Mouse (Mus musculus) gonadal fat pad, adult 2 months (tissue): ENCODE data around the gene Casc1. TPM values are rescaled to one million over a fixed set of nuclear protein-coding genes. Genes with fewer than 3 reads are reported as not detected.

Experiments used
- DNase-seq: peaks from one replicate; pipeline ENCODE4 v3.0.0-alpha.2; 2012; ENCODE audit warnings: low read depth
- polyA plus RNA-seq: library from polyadenylated mRNA; depleted of rRNA; stranded (reverse); fragments of >200 nt; gene quantifications from 2 replicates; pipeline ENCODE4 v1.2.3, GENCODE M21; 2012; rRNA removed

Gene Casc1
- 2.4 and 2.6 TPM in 2 replicates for polyA plus RNA-seq

GRCm38 (mm10) chr6:145210816-145211338 lies at the start of gene Casc1, which contains the start of gene Etfrf1:
Gene Casc1 (minus strand): TSS chr6:145211005.
Gene Etfrf1 (plus strand): TSS chr6:145211134.
- peak; percentile 90 for DNase-seq

GRCm38 (mm10) chr6:145256701-145257073 lies 45.9 kb upstream of the Casc1 start:
- DNase-seq, result no peak

GRCm38 (mm10) chr6:145255952-145256700 lies 45.3 kb upstream of the Casc1 start:
- DNase-seq, result no peak

GRCm38 (mm10) chr6:145250820-145251219 lies 40.0 kb upstream of the Casc1 start:
- no peak for DNase-seq

- no peak for DNase-seq
Observed at GRCm38 (mm10) chr6:145250185-145250791, 39.5 kb upstream of the Casc1 start, which contains the start of gene Kras. Gene Kras (minus strand): TSS chr6:145250239.

- no peak for DNase-seq
Observed at GRCm38 (mm10) chr6:145249291-145250184, 38.7 kb upstream of the Casc1 start.

GRCm38 (mm10) chr6:145247886-145248285 lies 37.1 kb upstream of the Casc1 start:
- no peak for DNase-seq

GRCm38 (mm10) chr6:145246841-145247240 lies 36.0 kb upstream of the Casc1 start:
- DNase-seq, result no peak

- DNase-seq, result no peak
Observed at GRCm38 (mm10) chr6:145242521-145242920, 31.7 kb upstream of the Casc1 start.

GRCm38 (mm10) chr6:145240285-145240684 lies 29.5 kb upstream of the Casc1 start:
- DNase-seq, result no peak

- no peak for DNase-seq
Observed at GRCm38 (mm10) chr6:145237148-145237547, 26.3 kb upstream of the Casc1 start.

- no peak for DNase-seq
Observed at GRCm38 (mm10) chr6:145235367-145235766, 24.6 kb upstream of the Casc1 start.

GRCm38 (mm10) chr6:145234391-145234790 lies 23.6 kb upstream of the Casc1 start:
- no peak for DNase-seq

- DNase-seq, result no peak
Observed at GRCm38 (mm10) chr6:145226296-145226695, 15.5 kb upstream of the Casc1 start.

GRCm38 (mm10) chr6:145224246-145224645 lies 13.4 kb upstream of the Casc1 start:
- no peak for DNase-seq

- no peak for DNase-seq
Observed at GRCm38 (mm10) chr6:145215826-145216225, 5.0 kb upstream of the Casc1 start.

- no peak for DNase-seq
Observed at GRCm38 (mm10) chr6:145213916-145214315, 3.1 kb upstream of the Casc1 start.

- DNase-seq, result no peak
Observed at GRCm38 (mm10) chr6:145211376-145212305, 836 bp upstream of the Casc1 start.

- no peak for DNase-seq
Observed at GRCm38 (mm10) chr6:145210056-145210680, 637 bp downstream of the Casc1 start.

- DNase-seq, result no peak
Observed at GRCm38 (mm10) chr6:145205142-145205541, 5.7 kb downstream of the Casc1 start.
